Mouse (Mus musculus) hindbrain, embryonic 16.5 days (tissue): ENCODE data around the gene Bcl3. TPM values are rescaled to one million over a fixed set of nuclear protein-coding genes. Genes with fewer than 3 reads are reported as not detected.

Experiments
- ATAC-seq: fragments of 200-750 bp; cut with Nextera tagmentation; 2 replicates; pipeline ENCODE4 v1.8.0; 2017; ENCODE audit warnings: moderate TSS enrichment, moderate library complexity
- H3K27ac ChIP-seq: fragments of 300-500 bp; sonication (generic); 2 replicates; pipeline ENCODE4 v1.5.1; 2014; ENCODE audit warnings: low read depth, mild to moderate bottlenecking, control low read depth, low read length, moderate library complexity
- H3K27me3 ChIP-seq: fragments of 300-500 bp; sonication (generic); replicated peaks from 2 replicates; pipeline ENCODE4 v1.6.1; 2014; ENCODE audit warnings: low read length; ENCODE audit not compliant: control insufficient read depth, insufficient read depth
- H3K36me3 ChIP-seq: fragments of 300-500 bp; sonication (generic); 2 replicates; pipeline ENCODE4 v1.6.1; 2014; ENCODE audit warnings: mild to moderate bottlenecking, low read length, moderate library complexity, mixed read lengths; ENCODE audit not compliant: control insufficient read depth, insufficient read depth
- H3K4me1 ChIP-seq: fragments of 300-500 bp; sonication (generic); 2 replicates; pipeline ENCODE4 v1.6.1; 2014; ENCODE audit warnings: low read depth, low read length; ENCODE audit not compliant: control insufficient read depth, insufficient read depth
- H3K4me2 ChIP-seq: fragments of 300-500 bp; sonication (generic); 2 replicates; pipeline ENCODE4 v1.6.1; 2014; ENCODE audit warnings: mild to moderate bottlenecking, low read length, control low read depth, moderate library complexity
- H3K4me3 ChIP-seq: fragments of 300-500 bp; sonication (generic); 2 replicates; pipeline ENCODE4 v1.5.1; 2014; ENCODE audit warnings: mild to moderate bottlenecking, low read length, control low read depth, moderate library complexity
- H3K9ac ChIP-seq: fragments of 300-500 bp; sonication (generic); 2 replicates; pipeline ENCODE4 v1.6.1; 2014; ENCODE audit warnings: low read depth, mild to moderate bottlenecking, control low read depth, low read length, moderate library complexity
- H3K9me3 ChIP-seq: fragments of 300-500 bp; sonication (generic); 2 replicates; pipeline ENCODE4 v1.6.1; 2014; ENCODE audit warnings: mild to moderate bottlenecking, low read length, moderate library complexity; ENCODE audit not compliant: control insufficient read depth
- WGBS: fragments of 180-500 bp; shearing (Covaris S2); extraction: QIAGEN DNeasy Blood & Tissue Kit; methylation state at CpG from one replicate; pipeline ENCODE4 v1.1.7; 2014; 5-methylcytosine and 5-hydroxymethylcytosine counted together
- polyA plus RNA-seq: library from polyadenylated mRNA; unstranded; fragments of >200 nt; fragmentation: Nextera tagmentation; extraction: Ambion mirVana; gene quantifications from 2 replicates; pipeline ENCODE4 v1.2.1, GENCODE M21; 2015

Bcl3 gene
- polyA plus RNA-seq, 1 experiment from 2014 or later, result 1.2 TPM

DNA sequence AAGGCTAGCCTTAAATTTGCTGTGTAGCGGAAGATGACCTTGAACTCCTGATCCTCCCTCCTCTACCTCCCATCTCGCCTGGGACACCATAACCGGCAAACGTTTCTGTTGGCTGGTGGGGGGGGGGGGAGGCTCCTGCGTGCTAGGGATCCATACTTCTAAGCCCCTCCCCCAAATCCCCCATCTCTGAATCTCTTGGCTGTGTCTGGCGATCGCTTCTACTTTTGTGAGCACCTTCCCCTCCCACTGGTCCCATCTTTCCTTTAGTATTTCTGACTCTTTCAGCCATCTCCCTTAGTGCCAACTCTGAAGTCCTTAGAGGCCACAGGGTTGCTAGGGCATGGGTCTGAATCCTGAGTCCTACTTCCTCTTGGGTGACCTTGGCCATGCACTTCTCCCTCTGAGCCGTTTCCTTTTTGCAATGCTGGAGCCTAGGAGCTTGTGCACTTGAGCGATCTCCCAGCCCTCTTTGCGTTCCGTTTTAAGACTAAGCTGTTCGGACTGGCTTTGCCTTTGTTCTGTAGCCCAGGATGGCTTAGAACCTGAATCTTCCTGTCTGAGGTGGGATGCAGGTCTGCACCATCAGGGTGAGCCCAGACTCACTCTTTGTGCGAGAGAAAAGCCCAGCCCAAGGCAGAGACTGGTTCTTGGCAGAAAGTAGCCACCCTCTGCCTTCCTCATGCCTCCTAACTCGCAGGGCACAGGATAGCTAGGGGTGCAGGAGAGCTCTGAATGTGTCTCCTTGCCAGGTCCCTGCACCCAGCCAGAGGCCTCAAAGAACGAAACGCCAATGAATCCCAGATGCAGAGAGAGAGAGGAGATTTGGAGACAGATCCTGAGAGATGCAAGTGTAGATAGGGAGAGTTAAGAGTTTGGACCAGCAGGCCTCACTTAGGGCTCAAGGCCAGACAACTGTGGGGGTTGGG lies 949 bp upstream of the Bcl3 start:
- peak overlapping the region; percentile 3; the same call in 1 of the 2 replicates for H3K4me2 ChIP-seq
- no peak for ATAC-seq
- no peaks in the 10 kb centered on the region; the same call in 1 of the 2 replicates for H3K9me3 ChIP-seq
- 22% methylated on average over 16 of the region's 16 CpGs for WGBS
- peaks cover 42% of the 10 kb centered on the region for H3K27me3 ChIP-seq
- no peak overlapping the region for H3K27ac ChIP-seq
- H3K9ac ChIP-seq, result no peak overlapping the region
- no peaks in the 10 kb centered on the region for H3K36me3 ChIP-seq
- H3K4me3 ChIP-seq, result no peak overlapping the region
- peaks cover 6% of the 10 kb centered on the region for H3K4me1 ChIP-seq

DNA sequence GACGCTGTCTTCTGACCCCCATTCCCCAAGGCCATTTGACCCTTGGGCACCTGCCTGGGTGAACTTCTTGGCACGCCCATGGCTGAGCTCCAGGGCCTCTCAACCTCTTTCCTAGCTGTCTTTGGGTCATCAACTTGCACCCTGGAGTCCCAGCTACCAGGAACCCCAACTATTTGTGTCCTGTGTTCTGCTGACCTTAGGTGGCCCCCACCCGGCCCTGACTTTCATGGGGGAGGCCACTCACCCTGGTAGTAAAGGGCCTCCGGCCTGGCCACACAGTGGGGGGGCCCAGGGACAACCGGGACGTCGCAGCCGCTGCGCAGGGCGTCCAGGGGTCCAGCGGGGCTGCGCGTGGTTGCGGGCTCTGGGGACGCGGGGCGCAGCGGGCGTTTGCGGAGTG lies 377 bp downstream of the Bcl3 start:
- H3K4me3 ChIP-seq, result peak overlapping the region; percentile 36
- peak overlapping the region; percentile 60 for H3K4me2 ChIP-seq
- no peak for ATAC-seq
- no peak overlapping the region for H3K27ac ChIP-seq
- H3K9me3 ChIP-seq, result no peaks in the 10 kb centered on the region; the same call in 1 of the 2 replicates
- peaks cover 8% of the 10 kb centered on the region for H3K4me1 ChIP-seq
- peak overlapping the region; percentile 55 for H3K9ac ChIP-seq
- peaks cover 44% of the 10 kb centered on the region for H3K27me3 ChIP-seq
- 9% methylated on average over 13 of the region's 20 CpGs for WGBS
- H3K36me3 ChIP-seq, result no peaks in the 10 kb centered on the region

DNA sequence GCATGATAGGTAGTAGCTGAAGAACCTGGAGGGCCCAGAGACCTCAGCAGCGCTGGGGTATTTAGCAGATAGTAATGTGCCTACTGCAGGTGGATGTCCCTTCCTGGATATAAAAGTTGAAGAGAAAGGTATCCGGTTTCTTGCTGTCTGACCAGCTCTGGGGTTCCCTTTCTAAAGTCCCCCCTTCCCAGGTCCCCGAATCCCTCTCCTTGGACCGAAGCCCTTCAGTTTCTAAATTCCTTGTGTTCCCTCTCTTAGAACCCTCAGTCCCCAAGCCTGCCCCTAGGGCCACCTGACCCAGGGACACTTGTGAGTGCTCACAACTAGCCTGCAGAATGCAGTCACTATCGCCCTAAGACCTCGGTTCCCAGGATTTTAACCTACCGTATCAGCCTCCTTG lies 937 bp downstream of the Bcl3 start:
- peaks cover 48% of the 10 kb centered on the region for H3K27me3 ChIP-seq
- H3K27ac ChIP-seq, result no peak overlapping the region
- no peak overlapping the region for H3K9ac ChIP-seq
- no peak overlapping the region for H3K4me2 ChIP-seq
- no peak overlapping the region for H3K4me3 ChIP-seq
- no peaks in the 10 kb centered on the region; the same call in 1 of the 2 replicates for H3K9me3 ChIP-seq
- 61% methylated on average over 7 of the region's 7 CpGs for WGBS
- peaks cover 12% of the 10 kb centered on the region for H3K4me1 ChIP-seq
- H3K36me3 ChIP-seq, result no peaks in the 10 kb centered on the region
- no peak for ATAC-seq

DNA sequence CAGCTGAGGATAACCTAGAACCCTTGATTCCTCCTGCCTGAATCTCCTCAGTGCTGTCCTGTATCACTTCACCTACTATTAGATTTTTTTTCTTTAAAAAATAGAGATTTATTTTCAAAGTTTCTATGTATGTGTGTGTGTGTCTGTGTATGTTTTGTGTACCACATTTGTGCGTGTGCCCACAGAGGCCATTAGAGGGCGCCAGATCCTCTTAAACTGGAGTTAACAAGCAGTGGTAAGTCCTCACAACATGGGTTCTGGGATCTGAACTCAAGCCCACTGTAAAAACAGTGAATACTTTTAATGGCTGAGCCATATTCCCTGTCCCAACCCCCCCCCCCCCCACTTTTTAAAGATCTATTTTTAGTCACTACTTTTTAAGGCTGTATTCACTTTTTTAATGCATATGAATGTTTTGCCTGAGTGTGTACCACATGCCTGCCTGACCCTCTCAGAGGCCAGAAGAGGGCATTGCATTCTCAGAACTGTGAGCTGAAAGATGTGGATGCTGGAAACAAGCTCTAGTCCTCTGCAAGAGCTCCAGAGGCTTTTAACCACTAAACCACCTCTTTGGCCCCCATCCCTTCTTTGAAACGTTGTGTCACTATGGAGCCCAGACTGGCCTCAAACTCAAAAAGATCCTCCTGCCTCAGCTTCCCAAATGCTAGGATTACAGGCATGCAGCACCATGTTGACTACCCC lies 2.1 kb downstream of the Bcl3 start:
- Histone ChIP-seq H3K27ac (no peak overlapping the region), H3K9me3 (no peaks in the 10 kb centered on the region; the same call in 1 of the 2 replicates), H3K4me3 (no peak overlapping the region), H3K36me3 (no peaks in the 10 kb centered on the region), H3K4me2 (no peak overlapping the region), H3K4me1 (peaks cover 22% of the 10 kb centered on the region), H3K27me3 (peaks cover 48% of the 10 kb centered on the region), H3K9ac (no peak overlapping the region)
- WGBS, result 70% methylated on average over 3 of the region's 3 CpGs
- ATAC-seq, result no peak

DNA sequence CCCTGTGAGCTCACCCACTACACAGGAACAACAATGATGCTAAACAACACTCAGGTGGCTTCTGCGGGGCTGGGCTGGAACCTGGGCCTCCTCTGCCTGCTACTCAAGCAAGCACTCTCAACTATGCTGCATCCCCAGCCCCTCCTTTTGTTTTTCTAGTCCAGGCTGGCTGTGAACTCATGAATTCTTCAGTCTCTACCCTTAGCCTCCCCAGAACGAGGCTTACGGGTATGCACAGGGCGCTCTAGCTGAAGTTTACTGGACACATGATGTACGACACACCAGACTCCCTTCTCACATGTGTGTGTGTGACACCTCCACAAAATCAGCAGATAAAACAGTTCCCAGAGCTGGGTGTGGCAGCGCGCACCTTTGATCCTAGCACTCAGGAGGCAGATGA lies 3.7 kb downstream of the Bcl3 start:
- ATAC-seq, result no peak
- Histone ChIP-seq H3K4me1 (peaks cover 22% of the 10 kb centered on the region), H3K27me3 (peaks cover 39% of the 10 kb centered on the region), H3K9ac (no peak overlapping the region), H3K36me3 (no peaks in the 10 kb centered on the region), H3K27ac (no peak overlapping the region), H3K4me3 (no peak overlapping the region), H3K9me3 (no peaks in the 10 kb centered on the region; the same call in 1 of the 2 replicates), H3K4me2 (no peak overlapping the region)
- WGBS, result 91% methylated on average over 7 of the region's 7 CpGs

DNA sequence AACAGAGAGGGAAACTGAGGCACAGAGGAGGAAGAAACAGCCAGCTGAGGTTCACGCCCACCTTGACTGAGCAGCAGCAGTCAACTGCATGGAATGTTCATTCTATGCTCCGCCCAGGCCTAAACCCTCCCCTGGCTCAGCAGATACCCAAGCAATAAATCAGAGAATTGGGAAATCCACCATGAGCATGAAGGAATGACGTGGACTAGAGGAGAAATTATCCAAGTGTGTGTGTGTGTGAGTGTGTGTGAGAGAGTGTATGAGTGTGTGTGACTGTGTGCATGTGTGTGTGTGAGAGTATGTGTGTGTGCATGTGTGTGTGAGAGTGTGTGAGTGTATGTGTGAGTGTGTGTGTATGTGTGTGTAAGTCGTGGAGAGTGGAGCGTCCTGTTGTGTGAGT lies 4.1 kb downstream of the Bcl3 start:
- H3K36me3 ChIP-seq, result no peaks in the 10 kb centered on the region
- H3K9me3 ChIP-seq, result no peaks in the 10 kb centered on the region; the same call in 1 of the 2 replicates
- WGBS, result 83% methylated on average over 5 of the region's 5 CpGs
- peaks cover 37% of the 10 kb centered on the region for H3K27me3 ChIP-seq
- H3K9ac ChIP-seq, result no peak overlapping the region
- H3K27ac ChIP-seq, result no peak overlapping the region
- H3K4me2 ChIP-seq, result no peak overlapping the region
- no peak for ATAC-seq
- no peak overlapping the region for H3K4me3 ChIP-seq
- peaks cover 22% of the 10 kb centered on the region for H3K4me1 ChIP-seq

DNA sequence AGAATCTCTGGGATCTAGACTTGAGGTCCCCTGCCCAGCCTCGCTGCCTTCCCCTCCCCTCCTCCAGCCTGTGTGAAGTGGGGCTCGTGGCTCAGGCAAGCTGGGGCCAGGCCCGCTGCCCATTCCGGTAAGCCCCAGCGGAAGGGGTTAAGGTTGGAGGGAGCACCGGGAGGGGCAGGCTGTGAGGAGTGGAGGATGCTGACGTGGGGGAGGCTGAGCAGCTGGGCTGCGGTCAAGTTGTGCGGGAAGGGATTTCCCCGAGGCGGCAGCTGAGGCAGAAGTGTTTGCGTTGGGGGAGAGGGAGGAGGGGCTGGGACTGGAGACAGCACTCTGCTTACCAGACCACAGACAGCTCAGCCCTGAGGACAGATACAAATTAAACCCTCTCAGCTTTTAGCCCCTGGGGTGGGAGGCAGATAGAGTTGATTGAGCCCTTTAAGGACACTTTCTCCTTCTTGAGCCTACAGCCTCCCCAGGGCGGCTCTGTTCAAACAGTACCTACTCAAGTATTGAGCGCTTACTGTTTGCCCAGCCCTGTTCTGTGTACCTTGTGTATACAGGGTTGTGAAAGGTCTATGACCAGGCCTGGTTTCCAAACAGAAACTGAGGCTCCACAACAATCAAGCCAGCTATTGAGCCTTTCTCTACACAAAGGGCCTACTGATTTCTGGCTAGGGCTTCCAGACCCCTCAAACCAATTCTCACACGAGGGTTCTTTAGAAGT lies 5.0 kb downstream of the Bcl3 start:
- H3K4me3 ChIP-seq, result no peak overlapping the region
- no peaks in the 10 kb centered on the region for H3K36me3 ChIP-seq
- H3K4me1 ChIP-seq, result peaks cover 21% of the 10 kb centered on the region
- WGBS, result 9% methylated on average over 15 of the region's 15 CpGs
- H3K27me3 ChIP-seq, result peaks cover 34% of the 10 kb centered on the region
- H3K4me2 ChIP-seq, result peak overlapping the region; percentile 76
- no peaks in the 10 kb centered on the region; the same call in 1 of the 2 replicates for H3K9me3 ChIP-seq
- ATAC-seq, result peak; percentile 18; the same call in 1 of the 2 replicates
- no peak overlapping the region for H3K9ac ChIP-seq
- no peak overlapping the region for H3K27ac ChIP-seq

DNA sequence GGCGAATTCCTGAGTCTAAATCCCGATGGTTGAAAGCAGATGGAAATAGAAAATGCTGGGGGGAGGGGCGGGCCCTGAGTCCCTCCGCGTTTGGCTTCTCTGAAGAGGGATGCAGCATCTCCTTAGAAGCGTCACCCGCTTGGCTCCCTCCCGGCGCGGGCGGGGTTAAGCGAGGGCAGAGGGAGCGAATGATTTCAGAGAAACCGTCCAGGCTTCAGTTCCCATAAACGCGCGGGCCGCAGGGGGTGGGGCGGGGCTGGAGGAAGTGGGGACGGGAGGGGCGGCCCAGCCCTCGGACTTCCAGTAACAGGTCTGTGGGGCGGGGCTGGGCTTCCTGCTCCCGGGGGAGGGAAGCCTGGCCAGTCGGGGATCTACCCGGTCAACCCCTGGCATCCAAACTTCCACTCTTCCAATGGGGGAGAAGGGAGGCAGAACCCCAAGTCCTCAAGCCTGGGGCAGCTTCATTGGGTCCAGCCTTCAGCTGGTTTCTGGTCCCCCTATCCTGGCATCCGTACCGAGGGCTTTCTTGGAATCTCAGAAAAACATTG lies 6.3 kb downstream of the Bcl3 start:
- Histone ChIP-seq H3K9me3 (no peaks in the 10 kb centered on the region; the same call in 1 of the 2 replicates), H3K27me3 (peaks cover 32% of the 10 kb centered on the region), H3K4me3 (peak overlapping the region; percentile 48)

More for the DNA sequence above, 6.3 kb downstream of the Bcl3 start:
- H3K36me3 ChIP-seq, result no peaks in the 10 kb centered on the region
- WGBS, result under 1% methylated on average over 28 of the region's 28 CpGs
- peak overlapping the region; percentile 59 for H3K9ac ChIP-seq
- H3K4me2 ChIP-seq, result peak overlapping the region; percentile 76
- ATAC-seq, result peak; percentile 51
- peaks cover 18% of the 10 kb centered on the region for H3K4me1 ChIP-seq
- H3K27ac ChIP-seq, result no peak overlapping the region; the same call in 1 of the 2 replicates
